Mouse (Mus musculus) embryonic facial prominence, embryonic 11.5 days (tissue): ENCODE measurements at regions not wholly inside any gene's neighbourhood (a gene's known extent, or its start where the extent isn't known, plus 50 kb on each side); places are given as distances from the start of the nearest gene placed in this dataset.

Experiments
- ATAC-seq: fragments of 200-750 bp; cut with Nextera tagmentation; replicated peaks from 2 replicates; pipeline ENCODE4 v1.8.0; 2017; ENCODE audit warnings: low read depth; ENCODE audit not compliant: insufficient number of reproducible peaks, low FRiP score, low TSS enrichment
- DNase-seq: peaks from one replicate; pipeline ENCODE4 v3.0.0-alpha.2; 2015; ENCODE audit warnings: low spot score
- H3K27ac ChIP-seq: fragments of 300-500 bp; sonication (generic); replicated peaks from 2 replicates; pipeline ENCODE4 v1.5.1; 2014; ENCODE audit warnings: mild to moderate bottlenecking, low read depth, low read length, control low read depth
- H3K27me3 ChIP-seq: fragments of 300-500 bp; sonication (generic); 2 replicates; pipeline ENCODE4 v1.6.1; 2014; ENCODE audit warnings: mild to moderate bottlenecking, low read length, moderate library complexity, mixed read lengths; ENCODE audit not compliant: control insufficient read depth, insufficient read depth
- H3K36me3 ChIP-seq: fragments of 300-500 bp; sonication (generic); replicated peaks from 2 replicates; pipeline ENCODE4 v1.6.1; 2014; ENCODE audit warnings: low read depth, mild to moderate bottlenecking, low read length, moderate library complexity, mixed read lengths; ENCODE audit not compliant: control insufficient read depth, insufficient read depth
- H3K4me1 ChIP-seq: fragments of 300-500 bp; sonication (generic); 2 replicates; pipeline ENCODE4 v1.6.1; 2014; ENCODE audit warnings: low read length, mixed read lengths; ENCODE audit not compliant: control insufficient read depth, insufficient read depth
- H3K4me2 ChIP-seq: fragments of 300-500 bp; sonication (generic); 2 replicates; pipeline ENCODE4 v1.6.1; 2014; ENCODE audit warnings: low read depth, mild to moderate bottlenecking, control low read depth, low read length, moderate library complexity
- H3K4me3 ChIP-seq: fragments of 300-500 bp; sonication (generic); 2 replicates; pipeline ENCODE4 v1.5.1; 2014; ENCODE audit warnings: low read depth, low read length, control low read depth
- H3K9ac ChIP-seq: fragments of 300-500 bp; sonication (generic); replicated peaks from 2 replicates; pipeline ENCODE4 v1.6.1; 2014; ENCODE audit warnings: mild to moderate bottlenecking, control low read depth, low read length
- H3K9me3 ChIP-seq: fragments of 300-500 bp; sonication (generic); replicated peaks from 2 replicates; pipeline ENCODE4 v1.6.1; 2016; ENCODE audit warnings: mild to moderate bottlenecking, low read length, inconsistent platforms, mixed read lengths; ENCODE audit not compliant: control insufficient read depth
- WGBS: fragments of 180-500 bp; shearing (Covaris S2); extraction: QIAGEN DNeasy Blood & Tissue Kit; methylation state at CpG from one replicate; pipeline ENCODE4 v1.1.7; 2014; 5-methylcytosine and 5-hydroxymethylcytosine counted together

- no peak for DNase-seq
- 81% methylated on average over 3 of the region's 3 CpGs for WGBS
Observed at GRCm38 (mm10) chrX:112984668-112985067, 200.6 kb downstream of the Chm start.

GRCm38 (mm10) chrX:112984073-112984472 is 201.2 kb downstream of the Chm start:
- 30% methylated on average over 3 of the region's 3 CpGs for WGBS
- DNase-seq: no peak

More at GRCm38 (mm10) chrX:112984668-112985067, 200.6 kb downstream of the Chm start:
- Histone ChIP-seq H3K36me3 (no peaks in the 10 kb centered on the region), H3K9ac (no peak overlapping the region), H3K4me1 (no peaks in the 10 kb centered on the region), H3K4me3 (no peak overlapping the region), H3K27ac (no peak overlapping the region), H3K4me2 (no peak overlapping the region), H3K27me3 (no peaks in the 10 kb centered on the region), H3K9me3 (no peaks in the 10 kb centered on the region)
- ATAC-seq: no peak

GRCm38 (mm10) chrX:112978583-112978982 is 206.7 kb downstream of the Chm start:
- 48% methylated on average over 3 of the region's 3 CpGs for WGBS
- no peak for ATAC-seq
- no peaks in the 10 kb centered on the region for H3K9me3 ChIP-seq

More at GRCm38 (mm10) chrX:112984073-112984472, 201.2 kb downstream of the Chm start:
- no peak overlapping the region for H3K4me3 ChIP-seq
- H3K27ac ChIP-seq: no peak overlapping the region
- H3K4me1 ChIP-seq: no peaks in the 10 kb centered on the region
- H3K4me2 ChIP-seq: no peak overlapping the region
- no peaks in the 10 kb centered on the region for H3K27me3 ChIP-seq
- H3K9ac ChIP-seq: no peak overlapping the region
- no peaks in the 10 kb centered on the region for H3K36me3 ChIP-seq
- no peaks in the 10 kb centered on the region for H3K9me3 ChIP-seq
- ATAC-seq: no peak

GRCm38 (mm10) chrX:112964093-112964492 is 221.2 kb downstream of the Chm start:
- H3K27ac ChIP-seq: no peak overlapping the region
- no peak for ATAC-seq
- no peaks in the 10 kb centered on the region for H3K4me1 ChIP-seq
- no peaks in the 10 kb centered on the region for H3K9me3 ChIP-seq
- H3K4me3 ChIP-seq: no peak overlapping the region
- H3K36me3 ChIP-seq: no peaks in the 10 kb centered on the region
- DNase-seq: no peak
- 83% methylated on average over 3 of the region's 3 CpGs for WGBS
- H3K4me2 ChIP-seq: no peak overlapping the region
- H3K27me3 ChIP-seq: no peaks in the 10 kb centered on the region
- no peak overlapping the region for H3K9ac ChIP-seq

More at GRCm38 (mm10) chrX:112978583-112978982, 206.7 kb downstream of the Chm start:
- Histone ChIP-seq H3K4me1 (no peaks in the 10 kb centered on the region), H3K36me3 (no peaks in the 10 kb centered on the region), H3K4me3 (no peak overlapping the region), H3K27me3 (no peaks in the 10 kb centered on the region), H3K27ac (no peak overlapping the region), H3K4me2 (no peak overlapping the region), H3K9ac (no peak overlapping the region)
- peak; percentile 35 for DNase-seq

GRCm38 (mm10) chrX:112949792-112950191 is 235.5 kb downstream of the Chm start:
- H3K27me3 ChIP-seq: no peaks in the 10 kb centered on the region
- DNase-seq: peak; percentile 36

GRCm38 (mm10) chrX:112947521-112947920 is 237.8 kb downstream of the Chm start:
- DNase-seq: no peak
- H3K4me2 ChIP-seq: no peak overlapping the region
- H3K9ac ChIP-seq: no peak overlapping the region
- 88% methylated on average over 4 of the region's 4 CpGs for WGBS
- H3K4me1 ChIP-seq: no peaks in the 10 kb centered on the region
- H3K27me3 ChIP-seq: no peaks in the 10 kb centered on the region
- H3K36me3 ChIP-seq: no peaks in the 10 kb centered on the region
- ATAC-seq: no peak
- H3K4me3 ChIP-seq: no peak overlapping the region
- H3K9me3 ChIP-seq: no peaks in the 10 kb centered on the region
- no peak overlapping the region for H3K27ac ChIP-seq

More at GRCm38 (mm10) chrX:112949792-112950191, 235.5 kb downstream of the Chm start:
- no peak overlapping the region for H3K4me3 ChIP-seq
- WGBS: 50% methylated on average over 1 of the region's 1 CpGs
- H3K27ac ChIP-seq: no peak overlapping the region
- no peak overlapping the region for H3K9ac ChIP-seq
- H3K4me2 ChIP-seq: no peak overlapping the region
- H3K4me1 ChIP-seq: no peaks in the 10 kb centered on the region
- no peaks in the 10 kb centered on the region for H3K9me3 ChIP-seq
- H3K36me3 ChIP-seq: no peaks in the 10 kb centered on the region
- ATAC-seq: no peak

GRCm38 (mm10) chrX:112925542-112926182 is 227.2 kb upstream of the Pof1b start:
- H3K4me3 ChIP-seq: no peak overlapping the region
- no peaks in the 10 kb centered on the region for H3K27me3 ChIP-seq
- no peaks in the 10 kb centered on the region for H3K36me3 ChIP-seq
- H3K27ac ChIP-seq: no peak overlapping the region
- DNase-seq (no peak), ATAC-seq (no peak)
- H3K9ac ChIP-seq: no peak overlapping the region
- 70% methylated on average over 1 of the region's 1 CpGs for WGBS
- no peaks in the 10 kb centered on the region for H3K4me1 ChIP-seq
- H3K4me2 ChIP-seq: no peak overlapping the region
- no peaks in the 10 kb centered on the region for H3K9me3 ChIP-seq

- ATAC-seq (no peak), DNase-seq (peak; percentile 4)
- H3K36me3 ChIP-seq: no peaks in the 10 kb centered on the region
- no peak overlapping the region for H3K4me3 ChIP-seq
- 43% methylated on average over 11 of the region's 11 CpGs for WGBS
- no peak overlapping the region for H3K4me2 ChIP-seq
- no peaks in the 10 kb centered on the region for H3K4me1 ChIP-seq
- H3K27ac ChIP-seq: no peak overlapping the region
- no peak overlapping the region for H3K9ac ChIP-seq
- no peaks in the 10 kb centered on the region for H3K9me3 ChIP-seq
- no peaks in the 10 kb centered on the region for H3K27me3 ChIP-seq
Observed at GRCm38 (mm10) chrX:112903631-112904410, 205.4 kb upstream of the Pof1b start.
